Mouse (Mus musculus): ENCODE measurements around the gene Tead1. TPM values are rescaled to one million over a fixed set of nuclear protein-coding genes. Genes with fewer than 3 reads are reported as not detected.

Gene Tead1
- polyA plus RNA-seq (2017; shearing (Covaris generic)), result 0.49 TPM

DNA sequence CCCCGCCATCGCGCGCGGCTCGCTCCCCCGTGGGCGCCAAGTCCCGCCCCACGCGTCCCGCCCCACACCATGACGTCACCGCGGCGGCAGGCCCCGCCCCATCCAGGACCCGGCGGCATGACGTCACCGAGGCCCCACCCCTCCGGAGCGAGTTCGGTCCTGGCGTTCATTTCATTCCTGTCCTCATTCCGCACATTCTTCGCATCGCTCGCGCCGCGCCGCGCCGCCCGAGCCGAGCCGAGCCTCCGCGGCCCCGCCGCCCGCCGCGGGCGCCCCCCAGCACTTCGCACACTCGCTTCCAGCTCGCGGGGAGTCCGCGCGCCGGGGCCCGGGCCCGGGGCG, at the start of gene Tead1:
Tead1 (plus strand) TSS at position 148 of the 342 bp plus-strand sequence.

DNA sequence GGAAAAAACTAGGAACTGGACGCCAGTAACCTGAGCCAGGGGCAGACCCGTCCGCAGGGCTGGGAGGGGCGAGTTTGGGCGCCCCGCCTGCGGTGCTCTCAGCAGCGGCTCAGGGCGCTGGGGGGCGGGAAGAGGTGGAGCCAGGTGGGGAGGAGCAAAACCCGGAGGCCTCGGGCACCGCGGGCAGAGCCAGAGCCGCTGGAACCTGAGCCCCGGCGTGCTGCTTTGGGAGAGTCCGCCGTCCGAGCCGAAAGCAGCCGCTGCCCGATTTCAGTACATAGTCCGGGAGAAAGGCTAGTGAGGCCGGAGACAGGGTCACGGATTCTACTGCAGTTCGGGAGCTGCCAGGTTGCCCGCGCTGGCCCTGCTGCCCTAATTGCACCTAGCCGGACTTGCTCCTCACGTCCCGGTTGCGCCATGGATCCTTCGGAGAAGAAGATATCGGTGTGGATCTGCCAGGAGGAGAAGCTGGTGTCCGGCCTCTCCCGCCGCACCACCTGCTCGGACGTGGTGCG, 274.7 kb downstream of the Tead1 start, which contains the start of gene Rassf10:
Rassf10 (plus strand) TSS at position 186 of the 515 bp plus-strand sequence.

